Mouse (Mus musculus): ENCODE results near the gene Gm8947. TPM values are rescaled to one million over a fixed set of nuclear protein-coding genes. Genes with fewer than 3 reads are reported as not detected.
A peak's percentile ranks its signal among the peaks of the same experiment; 100 is the strongest.
"Not testable (repeated sequence)": the region's sequence is repeated elsewhere in the genome, so short reads cannot be mapped to it uniquely, and the experiment has no call there.

Gm8947 gene
- not detected for polyA plus RNA-seq (2017; shearing (Covaris generic))

- not testable (repeated sequence) for ATAC-seq
Measured at GRCm38 (mm10) chr1:151192075-151192474, at the start of gene Gm8947. Gene Gm8947, plus strand, starts transcription at chr1:151192376.

GRCm38 (mm10) chr1:151144471-151145146 is 47.6 kb upstream of the Gm8947 start:
- ATAC-seq: no peak

GRCm38 (mm10) chr1:151147801-151148200 is 44.4 kb upstream of the Gm8947 start:
- no peak for ATAC-seq

DNA sequence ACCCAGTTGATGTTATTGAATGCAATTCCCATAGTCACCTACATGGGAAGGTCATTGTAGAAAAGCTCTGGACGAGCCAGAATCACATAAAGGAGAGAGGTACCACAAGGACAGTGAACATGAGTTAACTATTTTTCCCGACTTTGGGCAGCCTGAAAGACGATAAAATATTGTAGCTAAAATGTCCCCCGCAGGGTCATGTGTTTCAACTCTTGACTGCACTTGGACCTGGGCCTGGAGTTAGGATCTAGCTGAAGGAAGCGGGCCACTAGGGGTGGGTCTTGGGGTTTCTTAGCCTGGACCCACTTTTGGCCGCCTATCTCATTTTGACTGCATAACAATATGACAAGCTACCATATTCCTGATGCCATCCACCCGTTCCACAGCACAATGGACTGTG is 42.0 kb upstream of the Gm8947 start:
- no peak for ATAC-seq

- ATAC-seq: no peak
Measured at GRCm38 (mm10) chr1:151151089-151151488, 41.1 kb upstream of the Gm8947 start.

DNA sequence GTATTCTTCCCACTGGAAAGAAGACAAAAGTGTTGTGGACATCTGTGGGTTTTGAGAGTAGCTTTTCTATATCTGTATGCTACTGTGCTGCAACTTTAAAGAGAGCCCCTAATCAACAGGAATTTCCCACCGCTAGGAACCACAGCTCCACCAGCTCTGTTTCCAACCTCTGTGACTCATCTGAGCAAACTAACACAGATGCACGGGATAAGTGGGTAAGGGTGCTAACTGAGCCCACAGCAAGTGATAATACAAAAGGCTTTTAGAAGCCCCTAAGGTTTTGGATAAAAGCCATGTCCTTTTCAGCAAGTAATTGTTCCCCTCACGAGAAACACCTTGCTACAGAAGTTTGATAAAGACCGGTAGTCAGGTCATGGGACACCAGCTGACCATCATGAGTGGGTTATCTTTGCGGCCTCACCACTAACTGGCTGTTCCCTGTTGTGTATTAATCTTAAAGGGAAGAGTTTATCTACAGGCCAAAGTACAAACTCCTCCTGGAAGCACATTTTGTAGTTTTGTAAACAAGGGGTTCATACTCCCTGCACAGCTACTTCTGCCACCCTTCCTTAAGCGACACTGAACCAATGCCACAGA is 39.0 kb upstream of the Gm8947 start:
- ATAC-seq: no peak

- ATAC-seq: not testable (repeated sequence)
Measured at GRCm38 (mm10) chr1:151154131-151154530, 38.0 kb upstream of the Gm8947 start.

GRCm38 (mm10) chr1:151156129-151156528 is 36.0 kb upstream of the Gm8947 start:
- no peak for ATAC-seq

GRCm38 (mm10) chr1:151156777-151157632 is 35.2 kb upstream of the Gm8947 start:
- ATAC-seq: no peak

GRCm38 (mm10) chr1:151157963-151158856 is 34.0 kb upstream of the Gm8947 start:
- no peak for ATAC-seq

DNA sequence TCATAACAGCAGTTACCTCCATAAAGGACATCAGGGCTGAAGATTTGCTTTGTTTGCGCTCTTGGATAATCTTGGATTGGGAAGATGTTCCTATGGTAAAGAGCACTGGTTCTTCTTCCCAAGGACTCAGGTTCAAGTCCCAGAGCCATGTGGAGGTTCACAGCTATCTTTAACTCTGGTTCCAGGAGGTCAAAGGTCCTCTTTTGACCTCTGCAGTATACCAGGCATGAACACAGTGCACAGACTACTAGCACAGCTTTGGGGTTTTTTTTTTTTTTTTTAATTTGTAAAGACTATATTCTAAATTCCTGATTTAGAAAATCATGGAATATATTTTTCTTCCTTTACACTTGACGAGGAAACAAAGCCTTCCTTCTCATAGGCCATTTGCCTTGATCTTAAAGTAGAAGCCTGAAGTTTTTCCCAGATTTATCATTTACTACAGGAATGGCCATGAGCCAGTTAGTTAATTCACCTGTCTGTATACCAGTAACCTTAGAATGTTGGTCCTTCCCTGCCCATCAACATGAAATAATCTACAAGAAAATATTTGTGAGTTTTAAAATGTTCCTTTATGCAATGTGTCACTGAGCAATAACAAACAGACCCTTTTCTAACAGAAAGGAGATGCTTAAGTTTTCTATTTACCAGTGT is 33.2 kb upstream of the Gm8947 start:
- no peak for ATAC-seq

DNA sequence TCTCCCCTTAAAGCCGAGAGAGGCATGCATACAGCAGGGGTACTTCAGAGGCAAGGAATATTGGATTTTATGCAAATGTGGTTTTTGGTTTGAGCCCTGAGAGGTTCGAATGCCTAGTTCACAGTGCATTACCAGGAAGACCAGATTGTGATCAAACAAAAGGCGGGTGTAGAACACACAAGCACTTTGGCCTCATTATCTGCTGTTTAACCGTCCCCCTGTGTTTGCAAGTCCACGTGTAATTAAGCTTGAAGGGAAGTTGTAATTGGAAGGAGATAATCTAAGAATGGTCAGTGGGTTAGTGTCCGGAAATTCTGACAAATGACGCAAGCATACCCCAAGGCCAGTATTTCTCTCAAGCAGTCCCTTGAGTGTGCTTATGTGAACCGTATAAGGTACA is 26.1 kb upstream of the Gm8947 start:
- no peak for ATAC-seq

DNA sequence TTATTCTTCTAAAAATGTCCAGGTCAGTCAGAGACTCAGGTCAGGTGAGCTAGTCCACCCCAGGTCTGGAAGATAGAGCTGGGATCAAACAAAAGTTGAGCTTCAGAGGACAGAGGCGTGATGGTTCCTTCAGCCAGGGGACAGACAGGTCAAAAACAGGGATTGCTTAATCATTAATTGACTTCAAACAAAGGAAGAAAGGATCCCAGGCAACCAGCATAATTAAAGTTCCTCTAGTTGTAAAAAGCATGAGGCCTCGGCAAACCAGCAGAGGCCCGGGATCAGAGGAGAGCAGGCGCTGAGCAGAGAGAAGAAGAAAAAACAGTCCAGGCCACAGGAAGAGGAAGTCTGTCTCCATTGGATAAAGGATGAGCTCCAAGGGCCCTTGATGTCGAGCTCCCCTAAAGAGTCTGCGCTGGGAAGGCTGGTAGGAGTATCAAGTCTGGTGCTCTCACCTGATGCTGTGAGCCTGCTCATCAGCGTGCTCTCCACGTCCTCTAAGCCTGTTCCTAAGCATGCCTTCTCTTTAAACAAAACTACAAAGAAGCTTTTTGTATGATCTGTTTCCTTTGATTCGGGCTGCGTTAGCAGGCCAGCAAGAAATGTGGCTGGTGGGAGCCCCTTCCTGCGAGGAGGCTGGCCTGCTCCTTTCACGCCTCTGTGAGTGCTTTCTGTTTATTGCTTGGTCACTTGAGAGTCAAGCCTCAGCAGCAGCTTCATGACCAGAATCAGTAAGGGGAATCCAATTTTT is 24.7 kb upstream of the Gm8947 start:
- ATAC-seq: peak; percentile 21

DNA sequence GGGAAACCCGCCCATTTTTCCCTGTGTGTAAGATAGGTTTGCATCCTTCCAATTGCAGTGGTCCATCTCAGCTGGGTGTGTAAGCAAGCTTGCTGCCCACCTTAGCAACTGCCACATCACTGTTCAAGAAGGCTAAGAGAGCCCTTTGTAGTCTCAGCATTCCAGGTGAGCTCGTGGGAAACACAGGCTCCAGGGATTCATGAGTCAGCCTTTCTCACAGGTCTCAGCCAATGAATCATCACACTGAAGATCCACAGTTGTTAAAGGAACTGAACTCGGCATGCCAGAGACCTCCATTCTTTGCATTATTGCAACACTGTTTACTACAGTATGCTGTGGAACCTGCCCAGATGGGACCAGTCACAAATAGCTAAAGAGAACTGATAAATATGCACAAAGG is 23.5 kb upstream of the Gm8947 start:
- no peak for ATAC-seq

DNA sequence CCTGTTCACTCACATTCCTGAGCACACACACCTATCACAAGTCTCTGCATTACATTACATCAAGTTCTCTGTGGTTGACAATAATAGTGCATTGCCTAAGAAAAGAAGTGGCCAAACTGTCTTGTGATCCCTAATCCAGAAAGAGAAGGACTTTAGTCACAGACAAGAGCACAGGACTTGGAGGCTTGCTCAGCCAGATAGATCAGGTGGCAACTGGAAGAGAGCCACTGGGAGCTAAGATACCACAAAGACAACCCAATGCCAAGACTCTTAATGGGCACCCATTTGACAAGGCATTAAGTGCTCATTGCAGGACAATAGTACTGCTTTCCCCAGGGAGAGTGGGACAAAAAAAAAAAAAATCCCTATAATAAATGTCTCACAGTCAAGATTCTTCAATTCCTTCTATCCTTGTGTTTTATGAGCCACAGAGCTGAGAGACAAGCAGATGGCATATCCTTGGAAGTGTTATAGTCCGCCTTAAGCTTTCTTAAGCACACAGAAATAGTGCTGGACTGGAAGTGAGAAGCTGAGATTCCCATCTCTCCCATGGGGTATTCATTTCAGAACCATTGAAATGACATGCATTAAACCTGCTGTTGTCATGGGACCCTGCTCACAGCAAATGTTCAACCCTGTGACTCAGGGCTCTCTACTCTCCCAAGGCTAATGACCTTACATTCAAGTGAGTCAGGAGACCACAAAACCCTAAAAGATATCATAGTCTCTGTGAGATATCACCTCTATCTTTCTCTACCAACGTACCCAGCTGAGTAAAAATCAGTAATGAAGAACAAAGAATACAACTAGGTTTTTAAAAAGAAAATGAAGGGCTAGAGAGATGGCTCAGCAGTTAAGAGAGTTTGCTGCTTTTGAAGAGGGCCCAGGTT is 20.4 kb upstream of the Gm8947 start:
- ATAC-seq: no peak

DNA sequence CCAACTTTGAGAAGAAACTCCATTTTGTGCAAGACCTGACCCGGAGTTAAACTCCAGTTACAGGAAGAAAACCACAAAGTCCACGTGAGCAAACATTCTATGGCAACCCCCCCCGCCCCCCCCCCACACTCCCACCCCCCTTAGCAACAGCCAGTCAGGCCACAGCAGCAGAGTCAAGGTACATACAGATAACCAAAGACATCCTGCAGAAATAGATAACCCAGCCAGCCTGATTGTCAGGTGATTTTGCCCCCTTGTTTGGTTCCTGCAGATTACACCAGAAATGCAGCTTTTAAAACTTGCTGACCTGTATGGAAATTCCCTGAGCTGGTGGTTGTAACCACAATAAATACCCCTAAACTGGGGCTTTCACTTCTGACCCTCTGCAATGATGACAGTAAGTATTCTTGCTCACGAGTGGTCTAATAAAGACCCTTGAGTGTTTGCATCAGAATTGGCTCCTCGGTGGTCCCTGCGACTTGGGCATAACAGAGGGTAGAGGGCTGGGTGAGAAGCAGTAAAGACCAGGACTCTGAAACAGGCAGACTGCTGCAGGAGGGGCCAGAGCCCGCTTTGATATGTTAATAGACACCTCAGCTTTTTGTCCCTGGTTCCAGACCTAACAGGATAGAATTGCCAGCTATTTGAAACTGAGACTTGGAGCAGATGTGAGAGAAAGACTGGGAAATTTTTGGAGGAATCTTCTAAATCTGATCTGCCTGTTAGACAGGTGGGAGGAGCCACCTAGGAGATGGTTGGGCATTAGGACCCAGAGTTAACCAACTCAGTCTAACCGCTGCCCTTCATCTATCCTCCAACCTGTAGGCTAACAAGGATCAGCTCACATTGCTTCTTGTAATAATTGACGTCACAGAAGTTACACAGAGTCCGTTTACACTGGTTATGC is 14.9 kb upstream of the Gm8947 start:
- peak; percentile 96 for ATAC-seq

DNA sequence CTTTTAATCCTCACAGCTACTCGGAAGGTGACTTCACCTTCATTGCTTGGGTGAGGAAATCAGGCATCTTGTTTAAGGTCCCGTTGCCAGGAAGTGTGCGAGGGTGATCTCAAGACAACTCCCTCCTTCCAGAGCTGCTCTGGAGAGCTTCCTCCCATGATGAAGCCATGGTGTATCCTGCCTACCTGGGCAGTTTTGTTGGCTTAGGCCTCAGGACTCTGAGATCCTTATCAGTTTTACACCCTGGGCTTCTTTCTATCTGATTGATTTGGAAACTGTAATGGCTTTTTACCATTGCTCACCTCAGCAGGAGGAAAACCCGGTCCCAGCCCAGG is 14.3 kb upstream of the Gm8947 start:
- no peak for ATAC-seq

GRCm38 (mm10) chr1:151178505-151179083 is 13.6 kb upstream of the Gm8947 start:
- no peak for ATAC-seq

DNA sequence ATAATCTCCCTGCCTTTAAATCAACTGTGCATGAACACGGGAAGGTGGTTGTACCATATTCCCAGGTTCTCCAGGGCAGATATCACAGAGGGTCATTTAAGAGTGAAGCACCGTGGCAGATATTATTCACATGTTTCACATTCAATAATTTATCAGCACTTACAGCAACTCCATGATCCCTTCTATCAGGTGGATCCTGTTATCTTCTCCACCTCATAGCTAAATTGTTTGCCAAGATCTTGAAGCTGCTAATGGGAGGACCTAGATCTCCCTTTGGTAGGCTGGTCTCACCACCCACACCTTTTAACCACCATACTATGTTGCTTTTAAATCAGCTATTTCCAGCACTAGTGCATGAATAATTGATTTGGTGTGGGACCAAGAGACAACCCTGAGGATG is 12.0 kb upstream of the Gm8947 start:
- ATAC-seq: no peak
